Comparison of ENCODE assay signal across 23 mouse cellular contexts in the genomic region with DNA sequence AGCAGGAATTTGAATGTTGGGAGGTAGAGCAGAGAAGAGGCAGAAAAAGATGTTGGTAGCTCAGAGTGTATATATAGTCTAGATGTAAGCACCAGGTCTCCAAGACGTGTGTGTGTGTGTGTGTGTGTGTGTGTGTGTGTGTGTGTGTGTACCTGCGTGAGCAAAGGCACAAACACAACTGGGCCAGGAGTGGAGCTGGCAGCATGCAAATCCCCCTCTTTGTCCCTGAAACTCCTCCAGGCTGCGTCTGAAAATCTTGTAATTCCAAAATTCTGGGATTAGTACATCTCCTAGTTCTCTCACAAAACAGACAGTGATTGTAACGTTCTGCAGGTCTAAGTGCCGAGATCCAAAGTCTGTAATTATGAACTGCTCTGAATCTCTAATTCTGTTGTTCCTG.
A peak's percentile ranks its signal among the peaks of the same experiment; 100 is the strongest.
DNase-seq lines count a peak whose midpoint lies in the region; ATAC-seq and TF ChIP-seq lines count a peak whose summit lies in the region.
"Had no signal": no experiment of that assay in that cellular context is flagged by ENCODE, and none has a peak within 500 bp of the region (broad histone marks: within the 10 kb centered on the region; RNA-seq: fewer than 3 reads in every experiment).

No protein-coding gene starts in this region.

- no peak overlapping the region for H3K9ac ChIP-seq in kidney, embryonic 15.5 days
- H3K9ac ChIP-seq in midbrain, embryonic 11.5 days (ENCODE audit: low read length) = no peak overlapping the region
- H3K9ac ChIP-seq in midbrain, postnatal 0 days (replicated peaks; ENCODE audit: low read length, poor library complexity, severe bottlenecking) = no peak overlapping the region
- H3K9ac ChIP-seq: embryonic facial prominence, embryonic 12.5 days; forebrain, embryonic 13.5 days; forebrain, embryonic 15.5 days had no signal

- TF ChIP-seq CTCF in midbrain, postnatal 0 days (IDR thresholded peaks at IDR 0.05) = no peak

- 62% methylated on average over 5 of the region's 5 CpGs for WGBS in heart, embryonic 10.5 days
- WGBS in kidney, embryonic 15.5 days = 63% methylated on average over 5 of the region's 5 CpGs
- 70% methylated on average over 5 of the region's 5 CpGs for WGBS in midbrain, embryonic 11.5 days
- WGBS in midbrain, postnatal 0 days = 72% methylated on average over 5 of the region's 5 CpGs

- no peak overlapping the region for H3K4me3 ChIP-seq in heart, embryonic 10.5 days
- no peak overlapping the region for H3K4me3 ChIP-seq in kidney, embryonic 15.5 days (replicated peaks)
- no peak overlapping the region for H3K4me3 ChIP-seq in midbrain, embryonic 11.5 days (ENCODE audit: low read depth, low read length)
- no peak overlapping the region for H3K4me3 ChIP-seq in midbrain, postnatal 0 days (ENCODE audit: low read depth, low read length)
- H3K4me3 ChIP-seq: embryonic facial prominence, embryonic 10.5 days; embryonic facial prominence, embryonic 12.5 days; forebrain, embryonic 13.5 days; forebrain, embryonic 15.5 days had no signal

- H3K27me3 ChIP-seq in heart, embryonic 10.5 days (ENCODE audit: insufficient read depth, poor library complexity, severe bottlenecking) = peaks cover 52% of the 10 kb centered on the region
- peaks cover 35% of the 10 kb centered on the region for H3K27me3 ChIP-seq in kidney, embryonic 15.5 days
- H3K27me3 ChIP-seq in midbrain, embryonic 11.5 days (ENCODE audit: control insufficient read depth, insufficient read depth, low read length) = no peaks in the 10 kb centered on the region
- H3K27me3 ChIP-seq in midbrain, postnatal 0 days (ENCODE audit: insufficient read depth, low read length) = no peaks in the 10 kb centered on the region
- H3K27me3 ChIP-seq: Patski had no signal

- no peaks in the 10 kb centered on the region for H3K9me3 ChIP-seq in heart, embryonic 10.5 days
- H3K9me3 ChIP-seq in kidney, embryonic 15.5 days (replicated peaks) = no peaks in the 10 kb centered on the region
- no peaks in the 10 kb centered on the region for H3K9me3 ChIP-seq in midbrain, embryonic 11.5 days (ENCODE audit: control insufficient read depth, low read length)
- no peaks in the 10 kb centered on the region for H3K9me3 ChIP-seq in midbrain, postnatal 0 days (ENCODE audit: low read length)
- H3K9me3 ChIP-seq: embryonic facial prominence, embryonic 10.5 days; embryonic facial prominence, embryonic 12.5 days; forebrain, embryonic 13.5 days; forebrain, embryonic 15.5 days had no signal

- ATAC-seq in kidney, embryonic 15.5 days (replicated peaks; ENCODE audit: low FRiP score) = no peak
- ATAC-seq in midbrain, embryonic 11.5 days (ENCODE audit: low FRiP score) = no peak
- ATAC-seq in midbrain, postnatal 0 days (ENCODE audit: low FRiP score) = no peak
- ATAC-seq: activated CD4-positive, CD25-positive, alpha-beta regulatory T cell, adult 4 months; CD4-positive, CD25-positive, alpha-beta regulatory T cell, adult 4 months; forebrain, embryonic 13.5 days; forebrain, embryonic 15.5 days; Patski had no signal

- H3K4me1 ChIP-seq in heart, embryonic 10.5 days = peaks cover 18% of the 10 kb centered on the region
- H3K4me1 ChIP-seq in kidney, embryonic 15.5 days = peaks cover 76% of the 10 kb centered on the region
- H3K4me1 ChIP-seq in midbrain, embryonic 11.5 days (ENCODE audit: control insufficient read depth, insufficient read depth, low read length) = no peaks in the 10 kb centered on the region
- 0 out of 2 replicates have a peak, but pooled peaks cover 3% of the 10 kb centered on the region for H3K4me1 ChIP-seq in midbrain, postnatal 0 days (ENCODE audit: insufficient read depth, low read length)

- H3K27ac ChIP-seq in heart, embryonic 10.5 days = no peak overlapping the region
- H3K27ac ChIP-seq in kidney, embryonic 15.5 days = peak overlapping the region; percentile 65
- H3K27ac ChIP-seq in midbrain, embryonic 11.5 days (ENCODE audit: low read depth, low read length) = no peak overlapping the region
- H3K27ac ChIP-seq in midbrain, postnatal 0 days (ENCODE audit: low read depth, low read length) = no peak overlapping the region
- H3K27ac ChIP-seq: embryonic facial prominence, embryonic 10.5 days; embryonic facial prominence, embryonic 12.5 days; forebrain, embryonic 13.5 days; forebrain, embryonic 15.5 days had no signal

- H3K36me3 ChIP-seq in heart, embryonic 10.5 days = no peaks in the 10 kb centered on the region
- H3K36me3 ChIP-seq in kidney, embryonic 15.5 days = no peaks in the 10 kb centered on the region
- H3K36me3 ChIP-seq in midbrain, embryonic 11.5 days (ENCODE audit: control insufficient read depth, insufficient read depth, low read length) = no peaks in the 10 kb centered on the region
- H3K36me3 ChIP-seq in midbrain, postnatal 0 days (ENCODE audit: insufficient read depth, low read length) = no peaks in the 10 kb centered on the region
- H3K36me3 ChIP-seq: embryonic facial prominence, embryonic 10.5 days; embryonic facial prominence, embryonic 12.5 days; forebrain, embryonic 15.5 days; G1E had no signal

- DNase-seq in heart, adult 11 months = peak; percentile 55
- no peak for DNase-seq in heart, embryonic 10.5 days (ENCODE audit: low spot score)
- no peak for DNase-seq in kidney, adult 9 months
- DNase-seq in midbrain, embryonic 11.5 days (ENCODE audit: low spot score, missing footprints) = peak; percentile 75
- DNase-seq in midbrain, postnatal 0 days (ENCODE audit: low spot score) = no peak
- DNase-seq: adrenal gland, adult 8-10 months; adrenal gland, postnatal 14 days; adrenal gland, postnatal 36 days; B cell, adult 2 months; cerebellum, adult 11-12 months; cerebellum, adult 2 months; cerebellum, adult 9-10 months; cerebellum, postnatal 10 days; cerebellum, postnatal 25 days had no signal

- no peak overlapping the region for H3K4me2 ChIP-seq in kidney, embryonic 15.5 days
- no peak overlapping the region for H3K4me2 ChIP-seq in midbrain, embryonic 11.5 days
- no peak overlapping the region for H3K4me2 ChIP-seq in midbrain, postnatal 0 days (ENCODE audit: low read depth, low read length, poor library complexity, severe bottlenecking)
- H3K4me2 ChIP-seq: embryonic facial prominence, embryonic 12.5 days; forebrain, embryonic 13.5 days; forebrain, embryonic 15.5 days had no signal

Comparison
In these comparisons a context has a peak if more than half of its experiments do, and no peak if none do; other contexts are left out.
1. DNase-seq: peak in heart, adult 11 months (single experiment) and midbrain, embryonic 11.5 days (single experiment); none in heart, embryonic 10.5 days (single experiment), kidney, adult 9 months (single experiment) and midbrain, postnatal 0 days (single experiment).